Mouse (Mus musculus) stomach, embryonic 14.5 days (tissue): ENCODE measurements around the gene Sem1. TPM values are rescaled to one million over a fixed set of nuclear protein-coding genes. Genes with fewer than 3 reads are reported as not detected.
"Not testable (repeated sequence)": the region's sequence is repeated elsewhere in the genome, so short reads cannot be mapped to it uniquely, and the experiment has no call there.

Experiments used
- ATAC-seq: fragments of 200-750 bp; cut with Nextera tagmentation; 2 replicates; pipeline ENCODE4 v1.8.0; 2017; ENCODE audit warnings: low read depth, moderate TSS enrichment; ENCODE audit not compliant: insufficient number of reproducible peaks, insufficient read depth, low FRiP score
- H3K27ac ChIP-seq: fragments of 300-500 bp; sonication (generic); 2 replicates; pipeline ENCODE4 v1.5.1; 2014; ENCODE audit warnings: mild to moderate bottlenecking, low read length, moderate library complexity, mixed read lengths
- H3K27me3 ChIP-seq: fragments of 300-500 bp; sonication (generic); 2 replicates; pipeline ENCODE4 v1.6.1; 2014; ENCODE audit warnings: low read length, control low read depth, mixed read lengths; ENCODE audit not compliant: control insufficient read depth, insufficient read depth
- H3K36me3 ChIP-seq: fragments of 300-500 bp; sonication (generic); 2 replicates; pipeline ENCODE4 v1.6.1; 2014; ENCODE audit warnings: mild to moderate bottlenecking, control low read depth, low read length, moderate library complexity, mixed read lengths; ENCODE audit not compliant: control insufficient read depth, insufficient read depth
- H3K4me1 ChIP-seq: fragments of 300-500 bp; sonication (generic); 2 replicates; pipeline ENCODE4 v1.6.1; 2014; ENCODE audit warnings: low read length, control low read depth, mixed read lengths; ENCODE audit not compliant: control insufficient read depth, insufficient read depth
- H3K4me2 ChIP-seq: fragments of 300-500 bp; sonication (generic); replicated peaks from 2 replicates; pipeline ENCODE4 v1.6.1; 2014; ENCODE audit warnings: low read depth, low read length, control low read depth
- H3K4me3 ChIP-seq: fragments of 300-500 bp; sonication (generic); 2 replicates; pipeline ENCODE4 v1.5.1; 2014; ENCODE audit warnings: low read depth, low read length, control low read depth
- H3K9ac ChIP-seq: fragments of 300-500 bp; sonication (generic); replicated peaks from 2 replicates; pipeline ENCODE4 v1.6.1; 2014; ENCODE audit warnings: low read depth, mild to moderate bottlenecking, control low read depth, low read length, moderate library complexity, mixed read lengths
- H3K9me3 ChIP-seq: fragments of 300-500 bp; sonication (generic); 2 replicates; pipeline ENCODE4 v1.6.1; 2016; ENCODE audit warnings: low read depth, low read length, control low read depth; ENCODE audit not compliant: control insufficient read depth
- WGBS: fragments of 180-500 bp; shearing (Covaris S2); extraction: QIAGEN DNeasy Blood & Tissue Kit; methylation state at CpG from one replicate; pipeline ENCODE4 v1.1.7; 2014; 5-methylcytosine and 5-hydroxymethylcytosine counted together
- polyA plus RNA-seq: library from polyadenylated mRNA; unstranded; fragments of >200 nt; fragmentation: Nextera tagmentation; extraction: Ambion mirVana; gene quantifications from 2 replicates; pipeline ENCODE4 v1.2.1, GENCODE M21; 2014

Gene Sem1
- polyA plus RNA-seq, 1 experiment from 2014 or later: 282 TPM

- Histone ChIP-seq H3K9ac (no peak overlapping the region), H3K36me3 (no peaks in the 10 kb centered on the region), H3K9me3 (no peaks in the 10 kb centered on the region), H3K27me3 (no peaks in the 10 kb centered on the region), H3K4me3 (no peak overlapping the region), H3K27ac (no peak overlapping the region), H3K4me2 (no peak overlapping the region), H3K4me1 (no peaks in the 10 kb centered on the region)
- ATAC-seq: no peak
Observed at GRCm38 (mm10) chr6:6542133-6542532, 36.3 kb downstream of the Sem1 start.

- Histone ChIP-seq H3K4me3 (no peak overlapping the region), H3K36me3 (no peaks in the 10 kb centered on the region), H3K4me2 (no peak overlapping the region), H3K27ac (no peak overlapping the region), H3K9ac (no peak overlapping the region), H3K27me3 (no peaks in the 10 kb centered on the region), H3K4me1 (no peaks in the 10 kb centered on the region), H3K9me3 (no peaks in the 10 kb centered on the region)
- WGBS: 56% methylated on average over 5 of the region's 5 CpGs
- ATAC-seq: no peak
Observed at GRCm38 (mm10) chr6:6536781-6537466, 41.5 kb downstream of the Sem1 start.

- not testable (repeated sequence) for H3K4me3 ChIP-seq, H3K9me3 ChIP-seq, H3K27me3 ChIP-seq, H3K36me3 ChIP-seq, ATAC-seq, H3K4me2 ChIP-seq, H3K4me1 ChIP-seq, H3K27ac ChIP-seq, H3K9ac ChIP-seq
- WGBS: 86% methylated on average over 5 of the region's 5 CpGs
Observed at GRCm38 (mm10) chr6:6536359-6536758, 42.1 kb downstream of the Sem1 start.
